Mouse (Mus musculus): ENCODE measurements around the gene Plekha8.

Gene Plekha8

GRCm38 (mm10) chr6:54594469-54595329, at the start of gene Plekha8:
Gene Plekha8, plus strand, starts transcription at chr6:54595111.
- peak; percentile 93 for DNase-seq

- peak; percentile 71 for DNase-seq
Observed at GRCm38 (mm10) chr6:54548314-54549019, 46.4 kb upstream of the Plekha8 start.

DNA sequence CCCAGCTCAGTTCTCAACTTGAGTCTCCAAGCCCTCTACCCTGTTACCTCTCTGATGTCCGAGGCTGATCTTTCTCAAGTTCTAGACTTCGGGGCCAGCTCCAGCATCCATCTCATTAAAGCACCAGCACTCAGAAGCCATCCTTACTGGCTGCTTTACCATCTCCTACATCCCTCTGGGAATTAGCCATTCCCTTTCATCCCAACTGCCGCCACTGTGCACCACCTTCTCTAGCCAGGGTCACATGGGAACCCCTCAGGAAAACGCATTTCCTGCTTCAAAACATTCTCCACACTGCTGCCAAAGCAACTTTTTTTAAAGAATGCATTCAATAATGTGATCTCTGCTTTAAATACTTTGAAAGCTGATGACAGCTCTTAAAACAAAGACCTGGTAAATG, 45.6 kb upstream of the Plekha8 start:
- no peak for DNase-seq

GRCm38 (mm10) chr6:54550801-54551323, 44.0 kb upstream of the Plekha8 start:
- no peak for DNase-seq

DNA sequence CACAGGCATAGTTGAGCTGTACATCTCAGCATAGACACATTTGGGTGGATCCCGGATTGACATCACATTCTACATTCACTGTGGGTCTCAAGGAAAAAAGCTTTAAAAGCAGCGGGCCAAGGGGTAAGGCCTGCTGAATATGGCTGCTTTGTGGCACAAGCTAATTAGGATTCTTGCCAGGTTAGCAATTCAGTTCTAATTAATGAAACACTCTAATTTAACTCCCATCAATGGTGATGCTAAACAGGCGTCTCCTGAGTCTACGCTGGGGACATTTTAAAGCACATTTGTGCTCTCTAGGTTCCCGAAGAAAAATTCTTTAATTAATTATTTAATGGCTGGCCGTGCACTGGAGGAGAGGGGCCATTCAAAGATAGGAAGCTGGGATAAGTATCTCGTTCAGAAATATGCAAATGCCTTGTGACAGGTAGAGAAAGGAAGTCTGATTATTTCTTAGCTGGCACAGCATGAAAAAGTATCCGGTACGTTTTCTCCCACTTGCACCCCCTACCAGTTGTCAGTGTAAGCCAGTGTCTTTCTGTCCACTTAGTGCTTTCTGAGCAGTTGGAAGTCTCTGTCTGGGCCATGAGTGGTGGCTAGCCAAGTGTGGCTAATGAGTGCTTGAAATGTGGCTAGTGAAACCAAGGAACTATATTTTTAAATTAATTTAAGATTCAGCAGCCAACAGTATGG, 42.0 kb upstream of the Plekha8 start:
- no peak for DNase-seq

- DNase-seq: no peak
Observed at GRCm38 (mm10) chr6:54553632-54554031, 41.3 kb upstream of the Plekha8 start.

GRCm38 (mm10) chr6:54554341-54555110, 40.4 kb upstream of the Plekha8 start:
- DNase-seq: no peak

DNA sequence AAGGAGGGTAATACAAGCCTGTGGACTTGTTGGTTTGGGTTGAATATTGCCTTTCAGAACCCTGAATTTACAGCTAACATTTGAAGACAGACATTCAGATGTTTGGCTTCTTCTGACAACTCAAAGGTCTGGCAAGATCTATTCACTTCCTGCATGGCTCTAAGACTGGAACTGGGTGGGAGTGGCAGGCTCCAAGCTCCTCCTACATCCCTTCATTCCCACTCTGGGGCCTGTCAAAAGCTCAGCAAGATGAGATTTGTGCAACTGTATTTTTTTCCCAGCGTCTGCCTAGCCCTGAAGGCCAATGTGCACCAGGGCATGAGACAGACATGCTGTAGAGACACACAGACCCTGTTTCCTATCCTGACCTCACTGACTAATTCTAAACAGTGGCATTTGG, 39.1 kb upstream of the Plekha8 start:
- no peak for DNase-seq

- DNase-seq: no peak
Observed at GRCm38 (mm10) chr6:54557671-54558070, 37.2 kb upstream of the Plekha8 start.

DNA sequence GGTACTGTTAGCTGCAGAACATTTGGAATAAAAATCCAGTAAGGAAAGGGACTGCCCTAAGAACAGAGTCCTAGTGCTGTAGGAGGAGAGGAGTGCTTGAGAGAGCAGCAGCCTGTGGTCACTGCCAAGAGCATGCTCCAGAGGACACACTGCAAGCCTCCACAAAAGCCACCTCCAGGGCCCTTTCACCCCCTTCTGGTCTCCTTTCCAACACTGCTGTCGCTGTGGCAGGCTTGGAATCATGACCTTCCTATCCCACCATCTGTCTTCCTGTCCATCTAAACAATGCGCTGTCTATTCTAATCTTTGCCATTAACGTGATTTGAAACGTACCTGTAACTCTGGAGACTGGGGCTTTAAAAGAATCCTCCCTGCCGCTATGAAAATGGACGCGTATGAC, 36.4 kb upstream of the Plekha8 start:
- DNase-seq: peak; percentile 58

DNA sequence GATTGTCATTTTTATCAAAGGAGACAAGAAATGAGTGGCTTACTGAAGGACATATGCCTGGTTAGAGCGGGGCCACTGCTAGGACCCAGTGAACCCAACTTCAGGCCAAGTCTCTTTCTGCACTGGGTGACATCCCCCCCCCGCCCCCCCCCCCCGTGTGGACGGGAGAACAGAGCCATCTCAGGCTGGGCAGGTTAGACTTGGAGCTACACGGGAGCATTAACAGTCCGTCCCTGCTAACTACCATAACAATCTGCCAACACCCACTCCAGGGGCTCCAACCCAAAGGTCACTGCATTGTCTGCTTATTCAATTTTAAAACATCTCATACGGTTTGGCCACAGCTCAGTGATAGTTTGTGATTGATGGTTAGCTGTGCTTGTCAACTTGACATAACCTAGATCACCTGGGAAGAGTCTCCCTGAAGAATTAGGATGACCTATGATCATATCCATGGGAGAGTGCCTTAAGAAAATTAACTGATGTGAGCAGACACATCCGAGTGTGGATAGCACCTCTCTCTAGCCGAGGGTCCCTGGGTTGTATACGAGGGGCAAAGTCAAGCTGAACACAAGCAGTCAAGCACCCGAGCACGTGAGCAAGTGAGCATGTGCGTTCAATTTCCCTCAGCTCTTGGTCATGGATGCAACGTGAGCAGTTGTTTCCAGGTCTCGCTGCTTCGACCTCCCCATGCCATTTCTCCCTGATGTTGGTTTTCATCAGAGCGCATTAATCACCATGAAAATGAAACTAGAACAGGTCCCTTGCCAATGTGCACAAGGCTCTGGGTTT, 32.7 kb upstream of the Plekha8 start:
- DNase-seq: no peak

DNA sequence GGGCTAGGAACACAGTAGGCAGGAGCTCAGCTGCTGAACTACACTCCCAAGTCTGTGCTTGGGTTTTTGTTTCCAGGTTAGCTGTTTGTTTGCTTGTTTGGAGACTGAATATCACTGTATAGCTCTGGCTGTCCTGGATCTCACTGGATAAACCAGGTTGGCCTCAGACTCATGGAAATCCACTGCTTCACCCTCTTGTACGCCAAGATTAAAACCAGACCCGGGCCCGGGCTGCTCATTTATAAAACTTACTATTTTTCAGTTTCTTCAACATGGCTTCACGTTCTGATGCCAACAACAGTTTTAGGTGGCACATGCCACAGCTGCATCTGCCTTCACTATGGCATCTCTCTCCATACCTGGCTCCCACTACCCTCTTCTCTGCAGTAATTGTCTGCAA, 31.4 kb upstream of the Plekha8 start:
- no peak for DNase-seq

DNA sequence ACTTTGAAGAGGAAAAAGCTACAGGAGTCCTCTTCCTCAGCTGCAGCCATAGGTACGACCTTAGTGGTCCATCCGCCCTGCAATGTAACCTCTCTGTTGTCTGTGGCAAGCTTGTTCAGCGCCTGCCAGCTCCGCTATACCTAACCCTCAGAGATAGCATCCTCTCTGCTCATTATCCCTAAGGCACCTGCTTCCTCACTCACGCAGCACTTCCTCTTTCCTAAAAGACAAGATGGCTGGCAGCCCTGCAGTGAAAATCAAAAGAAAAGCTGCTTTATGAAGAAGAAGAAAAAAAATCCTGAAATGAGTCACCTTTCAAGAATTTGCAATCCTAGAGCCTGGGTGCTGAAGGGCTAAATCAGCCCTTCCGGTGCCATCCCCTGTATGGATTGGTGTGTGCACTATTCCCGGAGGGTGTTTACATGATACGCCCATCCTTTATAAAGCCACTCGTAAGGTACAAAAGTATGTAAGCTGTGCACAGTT, 30.4 kb upstream of the Plekha8 start:
- no peak for DNase-seq

DNA sequence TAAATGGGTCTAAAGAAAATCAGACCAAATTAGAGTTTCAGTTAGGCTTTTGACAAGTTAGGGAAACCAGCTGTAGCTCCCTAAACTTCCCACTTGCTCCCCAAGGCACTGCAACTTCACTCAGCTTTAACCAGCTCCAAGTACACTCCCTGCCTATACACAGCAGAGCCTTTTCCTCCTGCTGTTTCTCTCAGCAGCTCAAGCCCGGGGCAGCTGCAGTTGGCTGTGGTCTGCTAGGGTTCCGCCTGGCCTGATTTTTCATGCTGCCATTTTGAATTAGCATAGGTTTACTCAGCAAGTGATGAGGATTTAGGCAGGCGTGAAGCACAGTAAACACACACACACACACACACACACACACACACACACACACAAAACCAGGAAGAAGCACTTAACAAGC, 29.9 kb upstream of the Plekha8 start:
- no peak for DNase-seq

- DNase-seq: peak; percentile 70
Observed at GRCm38 (mm10) chr6:54565665-54566545, 29.0 kb upstream of the Plekha8 start, which contains the start of gene Scrn1. Gene Scrn1, minus strand, starts transcription at chr6:54566489.

DNA sequence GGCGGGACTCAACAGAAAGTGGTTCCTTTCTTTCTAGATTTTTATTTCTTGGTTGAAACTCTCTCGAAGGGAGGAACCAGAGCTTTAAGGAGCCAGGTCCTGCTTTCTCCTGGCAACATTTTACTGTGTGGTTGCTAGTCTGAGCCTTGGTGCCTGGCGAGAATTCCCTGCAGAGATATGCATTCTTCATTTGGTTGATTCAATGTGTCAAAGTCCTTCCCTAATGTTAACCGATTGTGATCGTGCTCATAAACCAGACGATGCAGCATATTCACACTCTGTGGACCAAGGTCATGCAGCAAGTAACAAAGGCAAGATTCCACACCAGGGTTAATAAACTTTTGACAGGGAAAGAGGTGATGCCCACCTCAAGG, 28.4 kb upstream of the Plekha8 start:
- no peak for DNase-seq

GRCm38 (mm10) chr6:54569776-54570175, 25.1 kb upstream of the Plekha8 start:
- no peak for DNase-seq

- no peak for DNase-seq
Observed at GRCm38 (mm10) chr6:54573218-54573955, 21.5 kb upstream of the Plekha8 start.

GRCm38 (mm10) chr6:54586175-54586574, 8.7 kb upstream of the Plekha8 start:
- DNase-seq: peak; percentile 39

- no peak for DNase-seq
Observed at GRCm38 (mm10) chr6:54586911-54587310, 8.0 kb upstream of the Plekha8 start.
